Mouse (Mus musculus): ENCODE data around the gene Cblc.

Gene Cblc

GRCm38 (mm10) chr7:19796697-19797588 lies at the start of gene Cblc:
TSS of gene Cblc (minus strand) at chr7:19796809.
- DNase-seq (ENCODE audit: extremely low read depth, low read depth): peak; percentile 59

- no peak for DNase-seq (ENCODE audit: extremely low read depth, low read depth)
Measured at GRCm38 (mm10) chr7:19844521-19845171, 48.0 kb upstream of the Cblc start.

- DNase-seq (ENCODE audit: extremely low read depth, low read depth): no peak
Measured at GRCm38 (mm10) chr7:19843561-19843960, 47.0 kb upstream of the Cblc start.

- no peak for DNase-seq (ENCODE audit: extremely low read depth, low read depth)
Measured at GRCm38 (mm10) chr7:19842885-19843504, 46.4 kb upstream of the Cblc start.

GRCm38 (mm10) chr7:19841686-19842413 lies 45.2 kb upstream of the Cblc start:
- no peak for DNase-seq (ENCODE audit: extremely low read depth, low read depth)

- no peak for DNase-seq (ENCODE audit: extremely low read depth, low read depth)
Measured at GRCm38 (mm10) chr7:19840936-19841335, 44.3 kb upstream of the Cblc start.

- no peak for DNase-seq (ENCODE audit: extremely low read depth, low read depth)
Measured at GRCm38 (mm10) chr7:19840371-19840770, 43.8 kb upstream of the Cblc start.

GRCm38 (mm10) chr7:19836843-19837242 lies 40.2 kb upstream of the Cblc start:
- no peak for DNase-seq (ENCODE audit: extremely low read depth, low read depth)

- DNase-seq (ENCODE audit: extremely low read depth, low read depth): no peak
Measured at GRCm38 (mm10) chr7:19834055-19834454, 37.4 kb upstream of the Cblc start.

- DNase-seq (ENCODE audit: extremely low read depth, low read depth): no peak
Measured at GRCm38 (mm10) chr7:19831837-19832236, 35.2 kb upstream of the Cblc start.

GRCm38 (mm10) chr7:19830682-19831156 lies 34.1 kb upstream of the Cblc start:
- no peak for DNase-seq (ENCODE audit: extremely low read depth, low read depth)

GRCm38 (mm10) chr7:19829694-19830093 lies 33.1 kb upstream of the Cblc start:
- no peak for DNase-seq (ENCODE audit: extremely low read depth, low read depth)

- DNase-seq (ENCODE audit: extremely low read depth, low read depth): no peak
Measured at GRCm38 (mm10) chr7:19826756-19827155, 30.1 kb upstream of the Cblc start.

- DNase-seq (ENCODE audit: extremely low read depth, low read depth): peak; percentile 62
Measured at GRCm38 (mm10) chr7:19824182-19824973, 27.8 kb upstream of the Cblc start.

GRCm38 (mm10) chr7:19823256-19824181 lies 26.9 kb upstream of the Cblc start:
- DNase-seq (ENCODE audit: extremely low read depth, low read depth): peak; percentile 65

GRCm38 (mm10) chr7:19822604-19823058 lies 26.0 kb upstream of the Cblc start, which contains the start of gene Bcl3:
TSS of gene Bcl3 (minus strand) at chr7:19822770.
- no peak for DNase-seq (ENCODE audit: extremely low read depth, low read depth)

GRCm38 (mm10) chr7:19822193-19822592 lies 25.6 kb upstream of the Cblc start:
- DNase-seq (ENCODE audit: extremely low read depth, low read depth): no peak

- no peak for DNase-seq (ENCODE audit: extremely low read depth, low read depth)
Measured at GRCm38 (mm10) chr7:19821633-19822032, 25.0 kb upstream of the Cblc start.

GRCm38 (mm10) chr7:19820347-19821048 lies 23.9 kb upstream of the Cblc start:
- DNase-seq (ENCODE audit: extremely low read depth, low read depth): no peak
